Mouse (Mus musculus) cerebellum, postnatal 4 days (tissue): ENCODE results near the gene Zscan12.

Source experiments
- DNase-seq, 2 experiments: peaks; one replicate each; pipeline ENCODE4 v3.0.0; 2022; ENCODE audit warnings: low spot score in 2 of 2, mixed read lengths in 1 of 2

The Zscan12 gene

GRCm38 (mm10) chr13:21362621-21363248 lies at the start of gene Zscan12:
Gene Zscan12 (plus strand): TSS chr13:21362820.
- DNase-seq: peak; percentile 49 to 78

GRCm38 (mm10) chr13:21312854-21313253 lies 49.8 kb upstream of the Zscan12 start:
- DNase-seq: no peak

- no peak for DNase-seq
Observed at GRCm38 (mm10) chr13:21313903-21314302, 48.7 kb upstream of the Zscan12 start.

- DNase-seq: no peak
Observed at GRCm38 (mm10) chr13:21320262-21320661, 42.4 kb upstream of the Zscan12 start.

- DNase-seq: no peak
Observed at GRCm38 (mm10) chr13:21321890-21322494, 40.6 kb upstream of the Zscan12 start.

- DNase-seq: peak in 1 of 2 experiments; percentile 17
Observed at GRCm38 (mm10) chr13:21322509-21323375, 39.9 kb upstream of the Zscan12 start.

- DNase-seq: no peak
Observed at GRCm38 (mm10) chr13:21323405-21323804, 39.2 kb upstream of the Zscan12 start.

GRCm38 (mm10) chr13:21326191-21326590 lies 36.4 kb upstream of the Zscan12 start:
- DNase-seq: no peak

GRCm38 (mm10) chr13:21326657-21327211 lies 35.9 kb upstream of the Zscan12 start:
- peak; percentile 77 to 82 for DNase-seq

GRCm38 (mm10) chr13:21327424-21327823 lies 35.2 kb upstream of the Zscan12 start:
- no peak for DNase-seq

- DNase-seq: no peak
Observed at GRCm38 (mm10) chr13:21346610-21347009, 16.0 kb upstream of the Zscan12 start, which contains the start of gene Olfr1367. Gene Olfr1367 (plus strand): TSS chr13:21346910.

- DNase-seq: no peak
Observed at GRCm38 (mm10) chr13:21350593-21350992, 12.0 kb upstream of the Zscan12 start.

GRCm38 (mm10) chr13:21363719-21364118 lies 1.1 kb downstream of the Zscan12 start:
- DNase-seq: no peak

- DNase-seq: no peak
Observed at GRCm38 (mm10) chr13:21366635-21367034, 4.0 kb downstream of the Zscan12 start.

- DNase-seq: no peak
Observed at GRCm38 (mm10) chr13:21372700-21373099, 10.1 kb downstream of the Zscan12 start.

GRCm38 (mm10) chr13:21377773-21378172 lies 15.2 kb downstream of the Zscan12 start:
- DNase-seq: no peak

- DNase-seq: no peak
Observed at GRCm38 (mm10) chr13:21395211-21395610, 32.6 kb downstream of the Zscan12 start.

- DNase-seq: no peak
Observed at GRCm38 (mm10) chr13:21395623-21396022, 33.0 kb downstream of the Zscan12 start.

GRCm38 (mm10) chr13:21396048-21396447 lies 33.4 kb downstream of the Zscan12 start:
- DNase-seq: peak in 1 of 2 experiments; percentile 23

GRCm38 (mm10) chr13:21397486-21397885 lies 34.9 kb downstream of the Zscan12 start:
- no peak for DNase-seq

- no peak for DNase-seq
Observed at GRCm38 (mm10) chr13:21401166-21401565, 38.5 kb downstream of the Zscan12 start.

- no peak for DNase-seq
Observed at GRCm38 (mm10) chr13:21401636-21402286, 39.1 kb downstream of the Zscan12 start.
